Mouse (Mus musculus) thymus, postnatal 14 days (tissue): ENCODE results near the gene Aimp1.

Experiments
- DNase-seq: peaks from one replicate; pipeline ENCODE4 v3.0.0; 2021

The Aimp1 gene

GRCm38 (mm10) chr3:132684231-132684928 lies at the start of gene Aimp1:
TSS of gene Aimp1 (minus strand) at chr3:132684370.
- DNase-seq: no peak

GRCm38 (mm10) chr3:132724326-132724725 lies 40.2 kb upstream of the Aimp1 start:
- DNase-seq: no peak

GRCm38 (mm10) chr3:132717316-132717715 lies 33.1 kb upstream of the Aimp1 start:
- DNase-seq: no peak

GRCm38 (mm10) chr3:132713913-132714312 lies 29.7 kb upstream of the Aimp1 start:
- DNase-seq: no peak

GRCm38 (mm10) chr3:132706977-132707376 lies 22.8 kb upstream of the Aimp1 start:
- DNase-seq: no peak

GRCm38 (mm10) chr3:132704216-132704615 lies 20.0 kb upstream of the Aimp1 start:
- no peak for DNase-seq

- no peak for DNase-seq
Measured at GRCm38 (mm10) chr3:132701368-132701767, 17.2 kb upstream of the Aimp1 start.

- DNase-seq: peak; percentile 95
Measured at GRCm38 (mm10) chr3:132683447-132684230, 531 bp downstream of the Aimp1 start, which contains the start of gene Tbck. TSS of gene Tbck (plus strand) at chr3:132684144.

GRCm38 (mm10) chr3:132677494-132677893 lies 6.7 kb downstream of the Aimp1 start:
- DNase-seq: no peak

- no peak for DNase-seq
Measured at GRCm38 (mm10) chr3:132655955-132656354, 28.2 kb downstream of the Aimp1 start.

GRCm38 (mm10) chr3:132653959-132654358 lies 30.2 kb downstream of the Aimp1 start:
- no peak for DNase-seq

GRCm38 (mm10) chr3:132651776-132652175 lies 32.4 kb downstream of the Aimp1 start:
- no peak for DNase-seq

- no peak for DNase-seq
Measured at GRCm38 (mm10) chr3:132650191-132650590, 34.0 kb downstream of the Aimp1 start.

GRCm38 (mm10) chr3:132649368-132649767 lies 34.8 kb downstream of the Aimp1 start:
- DNase-seq: no peak

GRCm38 (mm10) chr3:132646814-132647213 lies 37.4 kb downstream of the Aimp1 start:
- DNase-seq: no peak

GRCm38 (mm10) chr3:132644071-132644470 lies 40.1 kb downstream of the Aimp1 start:
- DNase-seq: no peak

GRCm38 (mm10) chr3:132637080-132637479 lies 47.1 kb downstream of the Aimp1 start:
- DNase-seq: no peak

- DNase-seq: no peak
Measured at GRCm38 (mm10) chr3:132633261-132633660, 50.9 kb downstream of the Aimp1 start.

- DNase-seq: no peak
Measured at GRCm38 (mm10) chr3:132629601-132630239, 54.5 kb downstream of the Aimp1 start, which contains the start of gene Gimd1. TSS of gene Gimd1 (plus strand) at chr3:132629820.

- no peak for DNase-seq
Measured at GRCm38 (mm10) chr3:132628741-132629140, 55.4 kb downstream of the Aimp1 start.
